Mouse (Mus musculus) kidney, postnatal 10 days (tissue): Measurements from ENCODE around the gene Slc5a5.
A peak's percentile ranks its signal among the peaks of the same experiment; 100 is the strongest.

Experiments
- DNase-seq: peaks from one replicate; pipeline ENCODE4 v3.0.0; 2021; ENCODE audit warnings: mixed read lengths

The Slc5a5 gene

GRCm38 (mm10) chr8:70876382-70876781 lies 16.2 kb downstream of the Slc5a5 start:
- no peak for DNase-seq

DNA sequence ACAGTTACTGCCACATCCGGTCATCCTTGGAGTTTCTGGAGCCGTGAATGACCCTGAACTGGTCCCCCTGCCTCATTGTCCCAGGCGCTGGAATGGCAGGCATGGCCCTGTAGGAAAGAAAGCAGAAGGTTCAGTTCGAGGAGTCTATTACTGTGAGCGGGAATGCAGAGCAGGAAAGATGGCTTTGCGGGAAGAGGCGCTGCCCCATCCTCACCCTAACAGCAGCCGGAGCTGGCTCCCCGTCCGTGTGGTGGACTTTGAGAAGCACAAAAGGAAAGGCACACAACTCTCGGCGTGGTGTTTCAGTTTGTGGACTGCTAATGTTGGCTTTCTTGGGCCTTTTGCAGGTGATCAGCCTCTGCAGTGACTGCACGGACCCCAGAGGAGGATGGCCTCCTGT lies 18.1 kb downstream of the Slc5a5 start:
- DNase-seq: no peak

- DNase-seq: peak; percentile 98
Observed at GRCm38 (mm10) chr8:70873364-70873985, 19.1 kb downstream of the Slc5a5 start, which contains the start of gene Ccdc124. Gene Ccdc124 (minus strand): TSS chr8:70873935.

- peak; percentile 26 for DNase-seq
Observed at GRCm38 (mm10) chr8:70872643-70873363, 19.8 kb downstream of the Slc5a5 start.

DNA sequence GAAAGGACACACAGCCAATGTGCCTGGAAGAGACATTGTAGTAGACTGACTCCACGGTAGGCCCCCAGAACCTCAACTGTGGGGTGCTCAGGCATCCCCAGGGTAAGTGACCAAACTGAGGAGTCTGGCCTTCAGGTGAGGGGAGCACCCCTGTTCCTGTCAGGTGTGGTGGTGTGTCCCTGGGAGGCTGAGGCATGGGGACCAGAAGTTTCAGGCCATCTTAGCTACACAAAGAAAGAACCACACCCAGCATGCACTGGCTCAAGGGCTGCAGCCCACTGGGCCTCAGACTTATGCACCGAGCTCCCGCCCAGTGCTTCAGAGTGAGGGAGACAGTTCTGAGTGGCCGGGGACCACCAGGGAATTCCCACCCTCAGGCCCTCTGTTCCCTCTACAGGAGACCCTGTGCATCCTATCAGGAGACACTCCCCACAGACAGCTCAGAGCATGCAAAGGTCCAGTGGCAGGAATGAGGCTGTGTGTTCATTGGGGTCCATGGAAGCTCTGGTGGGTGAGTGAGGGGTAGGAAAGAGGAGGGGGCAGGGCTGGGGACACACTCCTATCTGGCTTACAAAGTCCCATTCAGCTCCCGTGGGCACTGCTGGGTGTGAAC lies 21.3 kb downstream of the Slc5a5 start:
- no peak for DNase-seq

GRCm38 (mm10) chr8:70869601-70870041 lies 22.9 kb downstream of the Slc5a5 start:
- peak; percentile 90 for DNase-seq

DNA sequence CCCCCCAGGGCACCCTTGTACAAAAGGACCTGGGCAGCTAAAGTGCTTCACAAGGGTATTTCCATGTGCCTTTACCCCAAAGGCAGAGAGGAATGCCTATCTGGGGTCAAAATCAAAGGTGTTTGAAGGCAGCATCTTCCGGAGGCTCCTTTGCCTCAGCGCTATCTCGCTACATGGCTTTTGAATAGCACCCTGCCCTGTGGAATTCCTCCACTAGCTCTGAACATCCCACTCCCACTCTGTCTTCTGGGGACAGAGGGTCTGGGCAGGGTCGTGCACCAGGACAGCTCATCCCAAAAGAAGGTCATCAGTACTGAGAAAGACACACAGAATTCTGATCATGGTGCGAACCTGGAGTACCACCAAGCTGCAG lies 23.4 kb downstream of the Slc5a5 start:
- no peak for DNase-seq

GRCm38 (mm10) chr8:70868559-70869198 lies 23.9 kb downstream of the Slc5a5 start:
- peak; percentile 89 for DNase-seq

GRCm38 (mm10) chr8:70866566-70866965 lies 26.0 kb downstream of the Slc5a5 start:
- DNase-seq: no peak

DNA sequence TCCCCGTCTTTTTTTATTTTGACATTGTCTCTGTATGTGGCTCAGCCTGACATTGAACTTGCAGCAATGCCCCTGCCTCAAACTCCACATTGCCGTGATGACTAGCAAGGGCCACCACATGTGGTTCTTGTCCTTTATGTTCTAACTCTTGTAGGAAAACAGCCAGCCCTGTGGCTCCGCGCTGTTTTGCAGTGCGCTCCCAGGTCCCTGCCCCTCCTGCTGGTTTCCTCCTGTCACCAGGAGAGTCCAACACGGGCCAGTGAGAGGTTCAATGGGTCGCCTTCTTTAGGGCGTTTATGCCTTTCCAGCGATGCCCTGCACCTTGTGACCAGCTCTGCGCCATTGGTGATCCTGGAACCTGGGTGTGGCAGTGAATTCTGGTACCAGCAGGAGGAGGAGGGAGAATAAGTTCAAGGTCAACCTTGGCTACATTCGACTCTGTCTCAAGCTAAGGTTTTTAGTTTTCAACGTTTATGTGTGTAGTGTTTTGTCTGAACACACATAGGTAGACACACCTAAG lies 26.5 kb downstream of the Slc5a5 start:
- no peak for DNase-seq

DNA sequence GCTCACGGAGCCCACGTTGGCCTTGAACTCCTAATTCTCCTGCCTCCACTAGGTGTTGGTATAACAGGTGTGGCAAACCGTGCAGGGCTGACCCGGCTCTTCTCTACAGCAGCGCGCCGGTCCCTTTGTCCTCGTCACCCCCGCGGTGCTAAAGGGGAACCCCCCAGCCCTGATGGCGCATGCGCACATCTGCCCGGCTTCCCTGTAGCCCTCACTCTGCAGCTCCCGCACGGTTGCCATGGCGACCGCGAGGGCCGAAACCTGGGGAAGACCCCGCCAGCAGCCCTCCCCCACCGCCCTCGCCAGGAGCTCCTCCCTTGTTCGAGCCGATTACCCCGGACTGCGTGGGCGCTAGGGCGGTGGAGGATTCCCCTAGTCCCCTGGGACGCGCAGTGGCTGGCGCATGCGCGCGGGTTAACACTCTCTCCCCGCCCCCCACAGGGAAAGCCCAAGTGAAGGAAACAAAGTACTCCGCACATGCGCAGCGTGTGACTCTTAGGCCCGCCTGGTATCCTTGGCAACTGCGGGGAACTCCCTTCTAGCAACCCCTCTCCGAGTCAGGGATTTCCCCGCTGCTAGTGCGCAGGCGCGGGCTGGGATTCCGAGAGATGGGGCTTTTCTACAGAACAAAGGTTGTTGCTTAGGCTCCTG lies 27.1 kb downstream of the Slc5a5 start:
- peak; percentile 99 for DNase-seq

- DNase-seq: peak; percentile 49
Observed at GRCm38 (mm10) chr8:70864712-70865221, 27.8 kb downstream of the Slc5a5 start.

GRCm38 (mm10) chr8:70863956-70864711 lies 28.4 kb downstream of the Slc5a5 start:
- peak; percentile 51 for DNase-seq

DNA sequence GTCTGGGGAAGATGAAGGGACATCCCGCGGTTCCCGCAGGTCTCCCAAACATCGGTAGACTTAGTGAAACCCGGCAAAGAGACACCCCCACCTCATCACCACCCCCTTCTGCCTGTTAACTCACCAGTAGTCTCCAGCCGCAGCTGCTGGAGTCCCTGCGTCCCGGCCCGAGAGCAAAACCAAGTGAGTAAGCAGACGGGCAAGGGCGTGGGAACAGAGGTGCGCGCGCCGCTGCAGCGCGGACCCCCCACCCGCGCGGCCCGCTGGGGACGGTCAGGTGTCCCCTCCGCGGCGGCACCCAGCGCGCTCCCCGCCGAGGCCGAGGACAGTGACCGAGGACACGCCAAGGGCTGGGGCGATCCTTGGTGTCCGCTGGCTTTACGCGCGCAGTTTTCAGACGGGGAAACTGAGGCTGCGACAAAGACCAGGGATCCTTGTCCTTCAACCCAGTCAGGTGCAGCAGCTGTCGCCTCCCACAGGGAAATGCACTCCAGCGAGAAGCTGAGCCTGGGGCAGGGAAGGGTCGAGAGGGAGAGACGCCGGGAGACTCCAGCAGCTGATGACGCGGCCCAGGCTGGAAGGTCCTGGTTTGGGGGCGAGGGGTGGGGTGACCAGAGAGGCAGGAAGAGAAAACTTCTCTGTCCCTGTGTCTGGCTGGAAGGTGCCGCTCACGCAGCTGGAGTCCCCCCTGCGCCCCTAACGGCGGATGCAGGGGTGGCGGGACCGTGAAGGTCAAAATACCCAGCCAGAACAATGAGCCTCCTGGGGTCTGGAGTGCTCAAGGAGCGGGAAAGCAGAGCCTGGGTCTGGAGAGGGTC lies 29.5 kb downstream of the Slc5a5 start, which contains the start of gene Kcnn1:
Gene Kcnn1, minus strand, starts transcription at position 435 of the 818 bp plus-strand sequence.
- DNase-seq: peak; percentile 51

DNA sequence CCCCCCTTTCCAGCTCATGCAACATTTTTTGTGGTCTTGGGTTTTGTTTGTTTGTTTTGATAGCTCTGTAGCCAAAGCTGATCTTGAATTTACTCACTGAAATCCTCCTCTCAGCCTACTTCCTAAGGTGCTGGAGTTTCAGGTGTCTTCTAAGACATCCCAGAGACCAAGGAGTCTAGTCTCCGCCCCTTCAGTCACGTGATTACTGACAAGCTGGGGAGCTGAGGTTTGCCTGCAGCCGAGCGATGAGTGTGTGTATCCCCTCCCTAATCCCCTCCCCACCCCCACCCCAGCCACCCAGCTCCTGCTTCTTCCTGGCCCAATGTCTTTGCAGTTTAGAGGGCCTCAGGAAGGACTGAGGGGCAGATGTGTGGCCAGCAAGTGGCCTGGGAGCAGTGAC lies 35.0 kb downstream of the Slc5a5 start:
- DNase-seq: no peak

DNA sequence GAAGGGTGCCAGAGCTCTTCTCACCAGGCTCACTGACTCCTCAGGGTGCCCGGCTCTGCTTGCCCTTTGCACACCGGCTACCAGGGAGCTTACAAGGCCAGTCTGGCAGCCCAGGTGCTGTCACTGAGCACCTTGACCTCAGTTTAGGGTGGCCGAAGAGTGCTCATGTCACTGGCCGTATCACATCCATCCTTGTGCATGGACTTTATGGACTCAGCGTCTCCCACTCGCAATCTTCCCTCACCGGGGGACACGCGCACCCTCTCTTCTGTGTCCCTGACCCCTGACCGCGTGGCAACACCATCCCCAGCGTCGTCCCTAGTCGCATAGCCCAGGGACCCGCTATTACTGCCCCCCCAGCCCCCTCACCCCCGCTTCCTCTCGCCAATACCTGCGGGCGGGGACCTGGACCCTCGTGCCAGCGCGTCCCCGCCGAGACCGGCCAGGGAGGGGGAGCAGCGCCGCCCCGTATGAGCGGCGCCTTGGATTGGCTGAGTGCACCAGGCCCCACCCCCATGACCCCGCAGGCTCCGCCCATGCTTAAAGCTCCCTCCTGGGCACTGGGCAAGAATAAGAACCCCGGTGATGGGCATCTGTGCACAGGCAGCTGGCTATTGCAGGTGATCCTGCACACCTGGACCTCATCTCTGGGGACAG lies 35.9 kb downstream of the Slc5a5 start:
- DNase-seq: peak; percentile 84

- DNase-seq: no peak
Observed at GRCm38 (mm10) chr8:70856028-70856427, 36.5 kb downstream of the Slc5a5 start.

- DNase-seq: no peak
Observed at GRCm38 (mm10) chr8:70853863-70854262, 38.7 kb downstream of the Slc5a5 start.

- no peak for DNase-seq
Observed at GRCm38 (mm10) chr8:70852595-70853231, 39.8 kb downstream of the Slc5a5 start.

GRCm38 (mm10) chr8:70851837-70852236 lies 40.7 kb downstream of the Slc5a5 start:
- DNase-seq: no peak
